Mouse (Mus musculus) embryo, embryonic 11 days (tissue): ENCODE data around the gene Pla2g4a.

Experiments used
- DNase-seq: peaks from one replicate; pipeline ENCODE4 v3.0.0-alpha.2; 2015

Gene Pla2g4a

GRCm38 (mm10) chr1:149960734-149961424 lies at the start of gene Pla2g4a:
TSS of gene Pla2g4a (minus strand) at chr1:149961290.
- DNase-seq, result peak; percentile 53

GRCm38 (mm10) chr1:150010629-150010979 lies 49.5 kb upstream of the Pla2g4a start:
- no peak for DNase-seq

DNA sequence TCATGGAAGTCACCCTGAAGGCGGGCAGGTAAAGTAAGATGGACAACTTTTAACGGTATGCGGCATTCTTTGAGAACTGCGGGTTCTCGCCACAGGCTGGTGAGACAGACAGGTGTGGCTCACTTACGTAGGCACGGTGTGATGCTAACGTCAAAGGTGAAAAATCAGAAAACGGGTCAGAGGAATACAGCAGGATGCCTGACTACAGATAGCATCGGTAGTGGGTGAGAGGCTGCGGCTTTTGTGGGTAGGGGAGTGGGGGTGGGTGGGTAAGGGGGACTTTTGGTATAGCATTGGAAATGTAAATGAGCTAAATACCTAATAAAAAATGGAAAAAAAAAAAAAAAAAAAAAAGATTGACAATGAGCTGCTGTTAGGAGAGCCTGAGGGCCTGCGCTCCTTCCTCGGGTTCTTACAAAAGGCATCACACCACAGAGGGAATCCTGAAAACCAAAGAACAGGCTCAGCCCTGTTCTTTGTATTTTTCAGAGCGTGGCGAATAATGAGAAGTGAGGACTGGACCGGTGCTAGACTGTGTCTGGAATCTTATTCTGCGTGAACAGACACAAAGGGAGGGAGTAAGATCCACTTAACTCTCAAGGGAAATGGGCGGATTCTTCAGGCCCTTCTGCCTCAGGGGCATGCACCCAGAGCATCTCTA lies 49.0 kb upstream of the Pla2g4a start:
- peak; percentile 17 for DNase-seq

DNA sequence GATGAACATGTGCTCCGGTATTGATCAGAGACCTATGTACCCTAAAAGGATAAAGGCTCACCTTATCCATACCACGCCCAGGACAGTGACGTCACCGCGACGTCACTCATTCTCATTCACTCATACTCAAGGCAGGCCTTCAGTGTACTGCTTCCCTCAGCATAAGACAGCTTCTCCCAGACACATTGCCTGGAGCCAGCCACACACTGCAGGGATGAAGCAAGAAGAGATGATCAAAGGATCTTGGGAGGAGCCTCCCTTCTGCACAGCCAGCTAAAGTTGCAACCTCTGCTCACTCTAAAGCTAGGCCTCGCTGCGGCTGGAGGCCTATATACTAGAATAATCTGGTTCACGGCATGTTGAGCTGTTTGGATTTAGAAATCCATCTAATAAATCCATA lies 48.0 kb upstream of the Pla2g4a start:
- no peak for DNase-seq

DNA sequence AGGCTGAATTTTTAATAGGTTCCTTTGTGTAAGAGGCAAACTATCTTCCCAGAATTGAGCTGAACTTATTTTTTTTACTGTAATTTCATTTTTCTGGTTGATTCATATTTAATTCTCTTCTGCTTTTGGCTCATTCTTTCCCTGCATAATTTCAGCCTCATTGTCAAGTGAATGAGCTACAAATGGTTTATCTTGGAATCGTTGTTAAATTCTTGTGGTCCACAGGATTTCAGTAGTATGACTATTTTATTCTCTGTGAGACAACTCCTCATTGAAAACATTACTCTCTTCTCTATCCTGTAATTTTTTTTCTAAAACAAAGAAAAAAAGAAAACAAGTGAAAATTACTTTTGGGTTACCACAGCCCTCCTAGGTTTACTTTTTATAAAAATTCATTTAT lies 14.5 kb upstream of the Pla2g4a start:
- no peak for DNase-seq

- DNase-seq, result peak; percentile 7
Measured at GRCm38 (mm10) chr1:149965826-149966225, 4.7 kb upstream of the Pla2g4a start.

DNA sequence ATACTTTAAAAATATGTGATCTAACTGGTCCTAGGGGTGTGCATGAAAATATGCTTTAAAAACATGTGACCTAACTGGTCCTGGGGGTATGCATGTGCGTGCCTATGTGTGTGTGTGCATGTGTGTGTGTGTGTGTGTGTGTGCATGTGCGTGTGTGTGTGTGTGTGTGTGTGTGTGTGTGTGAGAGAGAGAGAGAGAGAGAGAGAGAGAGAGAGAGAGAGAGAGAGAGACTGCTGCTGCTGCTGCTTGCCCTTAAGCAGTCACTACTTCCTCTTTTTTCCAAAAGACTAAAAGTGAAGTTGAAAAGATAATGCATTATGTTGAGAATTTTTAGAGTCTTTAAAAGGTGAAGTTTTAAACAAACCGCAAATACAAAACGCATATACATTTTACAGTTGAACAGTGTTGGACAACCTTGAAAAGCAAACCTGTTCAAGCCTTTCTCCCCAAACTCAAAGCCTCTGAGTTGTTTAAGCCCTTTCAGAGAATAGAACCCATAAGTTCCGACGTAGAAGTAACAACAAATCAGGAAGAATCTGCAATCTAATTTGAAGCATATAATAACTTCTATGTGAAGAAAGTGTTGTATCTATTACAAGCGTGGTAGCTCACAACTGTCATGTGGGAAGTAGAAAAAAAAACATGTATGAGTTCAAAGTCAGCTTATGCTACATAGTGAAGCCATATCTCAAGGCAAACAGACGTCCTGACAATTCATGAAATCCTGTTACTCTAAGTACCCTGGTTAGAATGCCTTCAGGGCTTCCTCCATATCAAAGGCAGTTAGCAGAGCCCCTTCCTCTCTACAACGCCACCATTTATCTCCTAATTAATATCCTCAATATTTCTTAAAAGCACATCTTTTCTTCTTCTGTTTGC lies 574 bp upstream of the Pla2g4a start:
- DNase-seq, result no peak

DNA sequence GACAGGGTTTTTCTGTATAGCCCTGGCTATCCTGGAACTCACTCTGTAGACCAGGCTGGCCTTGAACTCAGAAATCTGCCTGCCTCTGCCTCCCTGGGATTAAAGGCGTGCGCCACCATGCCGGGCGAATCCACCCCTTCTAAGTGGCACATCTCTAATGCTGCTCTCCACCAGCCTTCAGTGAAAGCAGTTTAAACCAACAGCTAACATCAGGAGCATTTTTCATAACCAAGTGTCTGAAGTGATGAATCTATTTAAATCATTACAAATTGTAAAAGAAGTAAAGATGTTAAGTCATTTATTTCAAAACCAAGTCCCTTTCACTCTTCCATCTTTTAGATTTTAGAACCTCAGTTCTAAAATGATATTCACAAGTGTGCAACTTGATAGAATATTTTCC lies 839 bp downstream of the Pla2g4a start:
- DNase-seq, result no peak

GRCm38 (mm10) chr1:149959069-149959468 lies 2.0 kb downstream of the Pla2g4a start:
- DNase-seq, result no peak

- DNase-seq, result no peak
Measured at GRCm38 (mm10) chr1:149955482-149955881, 5.6 kb downstream of the Pla2g4a start.

DNA sequence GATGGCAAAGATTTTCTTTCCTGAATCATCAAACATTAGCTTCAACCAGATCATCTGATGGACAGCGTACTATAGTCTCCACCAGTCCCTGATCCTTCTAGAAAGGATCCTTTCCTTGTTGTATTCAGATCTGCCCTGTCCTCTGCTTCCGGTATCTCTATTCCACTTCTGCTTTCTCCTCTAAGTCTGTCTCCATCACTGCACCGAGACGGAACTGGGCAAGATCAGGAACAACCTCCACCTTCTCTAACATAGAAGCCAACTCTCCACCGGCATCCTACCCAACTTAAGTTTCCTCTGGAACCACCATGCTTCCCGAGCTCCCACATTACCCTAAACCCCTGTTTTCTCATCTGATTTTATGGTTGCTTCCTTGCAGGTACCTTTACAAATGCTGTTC lies 7.1 kb downstream of the Pla2g4a start:
- DNase-seq, result no peak

DNA sequence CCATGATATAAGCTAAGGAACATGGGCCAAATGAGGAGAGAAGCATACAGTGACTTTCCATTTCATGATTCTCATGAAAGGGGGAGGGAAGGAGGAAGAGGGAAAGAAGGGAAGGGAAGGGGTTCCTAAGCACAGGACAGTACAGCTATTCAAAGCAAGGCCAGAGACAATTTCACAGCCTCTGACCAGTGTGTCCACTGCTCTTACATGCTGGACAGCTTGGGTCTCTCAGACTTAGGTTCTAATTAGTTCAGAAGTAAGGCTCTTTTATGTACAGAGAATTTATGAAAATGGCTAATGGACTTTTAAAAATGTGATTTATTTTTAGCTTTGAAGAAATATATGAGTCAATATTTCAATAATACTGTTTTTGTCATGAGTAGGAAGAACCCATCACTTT lies 9.0 kb downstream of the Pla2g4a start:
- DNase-seq, result no peak

DNA sequence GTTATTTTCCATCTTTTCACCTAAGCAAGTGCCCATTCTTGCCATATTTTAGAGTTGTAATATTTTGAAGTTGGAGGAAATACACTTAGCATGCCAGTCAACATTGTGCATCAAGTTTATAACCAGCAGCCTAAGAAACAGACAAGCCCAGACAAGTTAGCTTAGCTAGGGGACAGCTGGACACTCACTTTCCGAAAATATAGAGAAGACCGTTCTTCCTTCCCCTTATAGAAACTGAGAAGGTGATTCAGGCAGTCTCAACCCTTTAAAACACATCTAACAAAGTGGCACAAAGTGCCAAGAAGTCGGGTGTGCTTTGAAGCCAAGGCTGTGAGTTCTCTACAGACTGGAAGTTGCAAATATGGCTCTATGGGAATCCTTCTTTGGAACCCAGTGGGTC lies 10.4 kb downstream of the Pla2g4a start:
- DNase-seq, result no peak

DNA sequence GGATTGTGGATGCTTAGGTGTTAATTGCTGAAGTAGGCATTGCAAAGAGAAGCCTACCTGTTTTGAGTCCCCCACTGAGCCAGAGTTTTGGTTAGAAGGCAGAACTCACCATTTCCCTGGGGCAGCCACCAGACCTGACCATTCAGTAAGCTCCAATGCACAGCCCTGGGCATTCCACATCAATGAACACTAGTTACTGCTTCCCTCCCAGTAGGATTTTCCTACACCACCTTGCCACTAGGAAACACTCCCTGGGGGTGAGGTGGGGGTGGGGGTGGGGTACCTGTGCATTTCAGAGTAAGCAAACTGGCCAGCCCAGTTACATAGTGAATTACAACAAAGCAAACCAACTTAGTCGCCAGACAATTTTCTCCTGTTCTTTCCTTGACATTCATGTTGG lies 10.8 kb downstream of the Pla2g4a start:
- no peak for DNase-seq

GRCm38 (mm10) chr1:149949334-149949733 lies 11.8 kb downstream of the Pla2g4a start:
- no peak for DNase-seq

GRCm38 (mm10) chr1:149948066-149948825 lies 12.8 kb downstream of the Pla2g4a start:
- no peak for DNase-seq

GRCm38 (mm10) chr1:149946993-149947392 lies 14.1 kb downstream of the Pla2g4a start:
- no peak for DNase-seq

DNA sequence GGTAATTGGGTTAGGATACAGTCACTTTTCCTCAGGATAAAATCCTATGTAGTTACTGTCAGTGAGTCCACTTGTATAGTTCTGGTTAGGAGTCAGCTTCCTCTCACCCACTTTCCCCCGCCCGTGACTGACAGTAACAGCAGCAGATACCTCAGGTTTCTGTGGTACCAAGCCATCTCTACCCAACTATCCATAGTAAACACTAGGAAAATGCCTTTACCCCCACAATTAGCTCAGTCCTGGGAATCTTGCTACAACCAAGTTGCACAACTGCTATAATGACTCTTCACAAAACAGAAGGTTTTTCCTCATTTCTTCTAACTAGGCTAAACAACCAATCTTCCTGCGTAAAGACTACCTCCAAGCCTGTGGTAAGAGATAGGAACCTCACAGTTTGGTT lies 14.7 kb downstream of the Pla2g4a start:
- DNase-seq, result no peak

- DNase-seq, result no peak
Measured at GRCm38 (mm10) chr1:149943611-149944010, 17.5 kb downstream of the Pla2g4a start.

GRCm38 (mm10) chr1:149940301-149940700 lies 20.8 kb downstream of the Pla2g4a start:
- DNase-seq, result no peak

- DNase-seq, result no peak
Measured at GRCm38 (mm10) chr1:149939261-149940032, 21.6 kb downstream of the Pla2g4a start.

DNA sequence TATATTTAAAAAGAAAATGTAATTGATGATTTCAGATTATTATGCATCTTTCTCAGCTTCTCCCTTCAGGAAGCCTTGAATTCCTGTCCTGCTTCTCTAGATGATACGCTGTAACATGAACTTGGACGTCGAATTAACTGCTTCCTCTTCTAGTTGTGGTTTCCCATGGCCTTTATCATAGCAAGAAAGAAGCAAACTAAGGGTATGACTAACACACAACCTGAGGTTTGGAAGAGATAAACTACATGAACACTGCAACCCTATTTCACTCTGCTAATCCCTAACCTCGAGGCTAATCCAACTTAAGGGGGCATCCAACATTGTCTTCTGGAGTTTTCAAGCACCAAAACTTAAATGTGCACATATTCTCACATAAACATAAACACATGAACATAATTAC lies 23.3 kb downstream of the Pla2g4a start:
- no peak for DNase-seq
